Mouse (Mus musculus): ENCODE data around the gene Slc25a38. TPM values are rescaled to one million over a fixed set of nuclear protein-coding genes. Genes with fewer than 3 reads are reported as not detected.

Slc25a38 gene
- polyA plus RNA-seq, 1 experiment from 2014 or later = 16.3 TPM

GRCm38 (mm10) chr9:120129276-120129675 is 19.1 kb downstream of the Slc25a38 start:
- Histone ChIP-seq H3K4me3 (ENCODE audit: low read depth, low read length) (peak overlapping the region; percentile 99; the same call in 1 of the 2 replicates), H3K4me1 (replicated peaks; ENCODE audit: control insufficient read depth, insufficient read depth) (no peaks in the 10 kb centered on the region), H3K36me3 (ENCODE audit: control insufficient read depth, insufficient read depth, low read length) (peaks cover 15% of the 10 kb centered on the region; the same call in 1 of the 2 replicates), H3K4me2 (replicated peaks; ENCODE audit: low read depth) (peak overlapping the region; percentile 73), H3K27me3 (ENCODE audit: control insufficient read depth, insufficient read depth, low read length) (no peaks in the 10 kb centered on the region), H3K27ac (replicated peaks) (no peak overlapping the region), H3K9me3 (ENCODE audit: control insufficient read depth, low read length) (no peaks in the 10 kb centered on the region), H3K9ac (ENCODE audit: low read length) (peak overlapping the region; percentile 97; the same call in 1 of the 2 replicates)
- WGBS = 60% methylated on average over 10 of the region's 10 CpGs
- DNase-seq (ENCODE audit: low spot score) (no peak), ATAC-seq (ENCODE audit: low FRiP score, low TSS enrichment) (no peak)
- TF ChIP-seq EP300 (optimal IDR thresholded peaks at IDR 0.05) (no peak), CTCF (IDR thresholded peaks at IDR 0.05; ENCODE audit: low read depth) (no peak)

GRCm38 (mm10) chr9:120131784-120132288 is 21.7 kb downstream of the Slc25a38 start:
- TF ChIP-seq CTCF (IDR thresholded peaks at IDR 0.05; ENCODE audit: low read depth) = no peak
- TF ChIP-seq EP300 (optimal IDR thresholded peaks at IDR 0.05) = no peak
- no peak overlapping the region for H3K9ac ChIP-seq (ENCODE audit: low read length)
- WGBS = 84% methylated on average over 3 of the region's 3 CpGs

GRCm38 (mm10) chr9:120132980-120133754 is 23.0 kb downstream of the Slc25a38 start:
- DNase-seq (ENCODE audit: low spot score) = no peak
- 46% methylated on average over 8 of the region's 8 CpGs for WGBS
- no peak overlapping the region for H3K9ac ChIP-seq (ENCODE audit: low read length)
- no peaks in the 10 kb centered on the region for H3K9me3 ChIP-seq (ENCODE audit: control insufficient read depth, low read length)
- no peak for TF ChIP-seq EP300 (optimal IDR thresholded peaks at IDR 0.05)
- TF ChIP-seq CTCF (IDR thresholded peaks at IDR 0.05; ENCODE audit: low read depth) = no peak
- no peaks in the 10 kb centered on the region for H3K27me3 ChIP-seq (ENCODE audit: control insufficient read depth, insufficient read depth, low read length)
- peaks cover 15% of the 10 kb centered on the region; the same call in 1 of the 2 replicates for H3K36me3 ChIP-seq (ENCODE audit: control insufficient read depth, insufficient read depth, low read length)
- no peaks in the 10 kb centered on the region for H3K4me1 ChIP-seq (replicated peaks; ENCODE audit: control insufficient read depth, insufficient read depth)
- ATAC-seq (ENCODE audit: low FRiP score, low TSS enrichment) = no peak
- no peak overlapping the region for H3K4me2 ChIP-seq (replicated peaks; ENCODE audit: low read depth)
- H3K4me3 ChIP-seq (ENCODE audit: low read depth, low read length) = no peak overlapping the region
- H3K27ac ChIP-seq (replicated peaks) = no peak overlapping the region

More at GRCm38 (mm10) chr9:120131784-120132288, 21.7 kb downstream of the Slc25a38 start:
- Histone ChIP-seq H3K9me3 (ENCODE audit: control insufficient read depth, low read length) (no peaks in the 10 kb centered on the region), H3K36me3 (ENCODE audit: control insufficient read depth, insufficient read depth, low read length) (peaks cover 15% of the 10 kb centered on the region; the same call in 1 of the 2 replicates), H3K27me3 (ENCODE audit: control insufficient read depth, insufficient read depth, low read length) (no peaks in the 10 kb centered on the region), H3K27ac (replicated peaks) (no peak overlapping the region), H3K4me1 (replicated peaks; ENCODE audit: control insufficient read depth, insufficient read depth) (no peaks in the 10 kb centered on the region), H3K4me3 (ENCODE audit: low read depth, low read length) (no peak overlapping the region), H3K4me2 (replicated peaks; ENCODE audit: low read depth) (no peak overlapping the region)
- no peak for DNase-seq (ENCODE audit: low spot score)
- ATAC-seq (ENCODE audit: low FRiP score, low TSS enrichment) = no peak

DNA sequence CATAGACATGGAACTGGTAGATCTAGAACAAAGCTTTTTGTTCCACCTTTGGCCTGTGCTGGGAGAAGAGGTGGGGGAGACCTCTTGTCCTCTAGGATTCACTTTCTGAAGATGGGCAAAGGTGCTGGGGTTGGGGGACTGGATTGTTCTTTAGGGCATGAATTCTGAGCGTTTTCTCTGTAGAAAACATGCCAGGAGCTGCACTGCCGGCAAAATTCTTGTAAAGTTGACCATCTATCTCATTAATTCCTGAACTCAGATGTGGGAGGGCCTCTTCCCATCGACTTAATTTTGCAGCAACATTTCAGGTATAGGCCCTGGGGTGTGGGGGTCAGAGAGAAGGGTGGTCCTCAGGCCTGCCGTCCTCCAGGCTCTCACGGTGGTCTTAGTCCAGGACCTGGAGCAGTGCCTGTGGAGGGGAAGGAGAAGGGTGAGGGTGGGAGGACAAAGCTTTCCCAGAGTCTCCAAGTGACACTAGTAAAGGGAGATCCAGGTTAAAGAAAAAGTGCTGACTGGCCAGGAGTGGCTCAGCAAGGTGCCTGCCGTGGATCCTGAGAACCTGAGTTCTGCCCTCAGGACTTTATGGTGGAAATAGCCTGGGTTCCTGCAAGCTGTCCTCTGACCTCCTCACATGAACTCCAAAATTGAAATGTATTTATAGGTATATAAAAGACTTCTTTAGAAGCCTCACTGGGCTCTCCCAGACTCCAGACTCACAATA is 23.7 kb downstream of the Slc25a38 start:
- WGBS = 34% methylated on average over 6 of the region's 6 CpGs
- Histone ChIP-seq H3K4me2 (replicated peaks; ENCODE audit: low read depth) (no peak overlapping the region), H3K4me1 (replicated peaks; ENCODE audit: control insufficient read depth, insufficient read depth) (no peaks in the 10 kb centered on the region), H3K4me3 (ENCODE audit: low read depth, low read length) (no peak overlapping the region), H3K36me3 (ENCODE audit: control insufficient read depth, insufficient read depth, low read length) (peaks cover 15% of the 10 kb centered on the region; the same call in 1 of the 2 replicates), H3K9ac (ENCODE audit: low read length) (no peak overlapping the region), H3K9me3 (ENCODE audit: control insufficient read depth, low read length) (no peaks in the 10 kb centered on the region), H3K27ac (replicated peaks) (no peak overlapping the region), H3K27me3 (ENCODE audit: control insufficient read depth, insufficient read depth, low read length) (no peaks in the 10 kb centered on the region)
- TF ChIP-seq CTCF (IDR thresholded peaks at IDR 0.05; ENCODE audit: low read depth) (no peak), EP300 (optimal IDR thresholded peaks at IDR 0.05) (no peak)
- DNase-seq (ENCODE audit: low spot score) (no peak), ATAC-seq (ENCODE audit: low FRiP score, low TSS enrichment) (no peak)

DNA sequence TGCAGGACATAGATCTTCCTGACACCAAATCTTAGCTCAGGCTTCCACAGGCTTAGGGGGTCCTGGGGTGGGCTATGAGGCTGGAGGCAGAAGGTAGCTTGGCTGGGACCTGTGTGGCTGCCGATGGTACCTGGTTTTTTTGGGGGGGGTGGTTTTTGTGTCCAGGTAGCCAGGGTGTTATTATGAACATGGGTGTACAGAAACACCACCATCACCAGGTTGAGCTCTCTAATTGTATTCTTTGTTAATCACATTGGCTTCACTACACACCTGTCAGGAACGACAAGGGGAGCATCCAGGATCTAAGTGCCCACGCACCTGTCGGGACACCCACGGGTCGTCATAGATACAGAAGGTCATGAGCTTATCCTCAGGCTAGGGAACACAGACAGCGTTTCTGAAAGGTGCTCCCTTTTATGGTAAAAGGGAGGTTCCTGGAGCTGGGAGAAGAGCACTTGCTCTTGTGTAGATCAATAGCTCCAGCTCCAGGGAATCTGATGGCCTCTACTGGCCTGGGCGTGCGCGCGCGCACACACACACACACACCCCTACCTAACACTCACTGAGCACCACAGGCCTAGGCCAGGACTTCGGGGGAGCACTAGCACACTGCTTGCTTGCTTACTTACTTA is 24.5 kb downstream of the Slc25a38 start:
- Histone ChIP-seq H3K4me2 (replicated peaks; ENCODE audit: low read depth) (no peak overlapping the region), H3K27me3 (ENCODE audit: control insufficient read depth, insufficient read depth, low read length) (no peaks in the 10 kb centered on the region), H3K4me3 (ENCODE audit: low read depth, low read length) (no peak overlapping the region), H3K36me3 (ENCODE audit: control insufficient read depth, insufficient read depth, low read length) (peaks cover 9% of the 10 kb centered on the region; the same call in 1 of the 2 replicates), H3K9ac (ENCODE audit: low read length) (no peak overlapping the region), H3K9me3 (ENCODE audit: control insufficient read depth, low read length) (no peaks in the 10 kb centered on the region), H3K4me1 (replicated peaks; ENCODE audit: control insufficient read depth, insufficient read depth) (no peaks in the 10 kb centered on the region), H3K27ac (replicated peaks) (no peak overlapping the region)
- ATAC-seq (ENCODE audit: low FRiP score, low TSS enrichment) = no peak
- WGBS = 73% methylated on average over 13 of the region's 13 CpGs
- TF ChIP-seq CTCF (IDR thresholded peaks at IDR 0.05; ENCODE audit: low read depth) (no peak), EP300 (optimal IDR thresholded peaks at IDR 0.05) (no peak)
- no peak for DNase-seq (ENCODE audit: low spot score)

Data from stomach, postnatal 0 days (tissue).